Mouse (Mus musculus): ENCODE data around the gene Cadps. TPM values are rescaled to one million over a fixed set of nuclear protein-coding genes. Genes with fewer than 3 reads are reported as not detected.

The Cadps gene
- polyA plus RNA-seq, 1 experiment from 2014 or later: not detected

GRCm38 (mm10) chr14:12642868-12643512 lies 179.9 kb downstream of the Cadps start:
- ChIA-PET POLR2A (no interaction called here), CTCF (interaction anchor here (1.3 kb wide), 1 partner anchor 10 kb away, joined by 3 read pairs; no protein-coding TSS in a partner anchor)
- H3K27me3 ChIP-seq: no peaks in the 10 kb centered on the region
- DNase-seq (ENCODE audit: low read depth, low spot score) (no peak), ATAC-seq (no peak)
- no peak for TF ChIP-seq CTCF (IDR thresholded peaks at IDR 0.05)
- in situ Hi-C loops (cut with MboI; ENCODE audit: low pct_unique_long_range_greater_than_20kb): no loop called here

GRCm38 (mm10) chr14:12638762-12639161 lies 184.1 kb downstream of the Cadps start:
- no peak for TF ChIP-seq CTCF (IDR thresholded peaks at IDR 0.05)
- POLR2A ChIA-PET: no interaction called here
- DNase-seq (ENCODE audit: low read depth, low spot score): no peak
- in situ Hi-C loops (cut with MboI; ENCODE audit: low pct_unique_long_range_greater_than_20kb): no loop called here
- no peak for ATAC-seq
- peaks cover 3% of the 10 kb centered on the region for H3K27me3 ChIP-seq
- CTCF ChIA-PET: no interaction called here

GRCm38 (mm10) chr14:12637121-12637754 lies 185.6 kb downstream of the Cadps start:
- in situ Hi-C loops (cut with MboI; ENCODE audit: low pct_unique_long_range_greater_than_20kb): no loop called here
- ChIA-PET CTCF (no interaction called here), POLR2A (interaction anchor here (0.6 kb wide), 1 partner anchor 39 kb away, joined by 4 read pairs; no protein-coding TSS in a partner anchor)

GRCm38 (mm10) chr14:12624256-12625130 lies 198.4 kb downstream of the Cadps start:
- ATAC-seq (no peak), DNase-seq (ENCODE audit: low read depth, low spot score) (no peak)
- ChIA-PET POLR2A (no interaction called here), CTCF (interaction anchor here (0.6 to 1.8 kb wide), 4 partner anchors 32 to 614 kb away, joined by 3 to 4 read pairs (median 3); no protein-coding TSS in a partner anchor)
- H3K27me3 ChIP-seq: no peaks in the 10 kb centered on the region
- in situ Hi-C loops (cut with MboI; ENCODE audit: low pct_unique_long_range_greater_than_20kb): loop anchor here (5.0 kb wide), 1 partner anchor 573 kb away; no protein-coding TSS in a partner anchor
- peak; percentile 55 for TF ChIP-seq CTCF (IDR thresholded peaks at IDR 0.05)

More at GRCm38 (mm10) chr14:12637121-12637754, 185.6 kb downstream of the Cadps start:
- H3K27me3 ChIP-seq: peaks cover 3% of the 10 kb centered on the region
- ATAC-seq (no peak), DNase-seq (ENCODE audit: low read depth, low spot score) (no peak)
- no peak for TF ChIP-seq CTCF (IDR thresholded peaks at IDR 0.05)

- DNase-seq (ENCODE audit: low read depth, low spot score) (no peak), ATAC-seq (no peak)
- ChIA-PET POLR2A (no interaction called here), CTCF (no interaction called here)
- in situ Hi-C loops (cut with MboI; ENCODE audit: low pct_unique_long_range_greater_than_20kb): no loop called here
- no peak for TF ChIP-seq CTCF (IDR thresholded peaks at IDR 0.05)
- no peaks in the 10 kb centered on the region for H3K27me3 ChIP-seq
Observed at GRCm38 (mm10) chr14:12607025-12607424, 215.9 kb downstream of the Cadps start.

- no peaks in the 10 kb centered on the region for H3K27me3 ChIP-seq
- CTCF ChIA-PET: no interaction called here
- no peak for DNase-seq (ENCODE audit: low read depth, low spot score)
- no peak for ATAC-seq
- POLR2A ChIA-PET: no interaction called here
- no peak for TF ChIP-seq CTCF (IDR thresholded peaks at IDR 0.05)
- in situ Hi-C loops (cut with MboI; ENCODE audit: low pct_unique_long_range_greater_than_20kb): no loop called here
Observed at GRCm38 (mm10) chr14:12606202-12606601, 216.7 kb downstream of the Cadps start.

GRCm38 (mm10) chr14:12602080-12602479 lies 220.8 kb downstream of the Cadps start:
- in situ Hi-C loops (cut with MboI; ENCODE audit: low pct_unique_long_range_greater_than_20kb): no loop called here
- ChIA-PET POLR2A (no interaction called here), CTCF (interaction anchor here (2.3 kb wide), 1 partner anchor 9 kb away, joined by 6 read pairs; no protein-coding TSS in a partner anchor)
- no peak for DNase-seq (ENCODE audit: low read depth, low spot score)
- ATAC-seq: no peak
- no peaks in the 10 kb centered on the region for H3K27me3 ChIP-seq
- no peak for TF ChIP-seq CTCF (IDR thresholded peaks at IDR 0.05)

GRCm38 (mm10) chr14:12595326-12595725 lies 227.6 kb downstream of the Cadps start:
- in situ Hi-C loops (cut with MboI; ENCODE audit: low pct_unique_long_range_greater_than_20kb): no loop called here
- no peak for TF ChIP-seq CTCF (IDR thresholded peaks at IDR 0.05)
- DNase-seq (ENCODE audit: low read depth, low spot score) (no peak), ATAC-seq (no peak)
- H3K27me3 ChIP-seq: no peaks in the 10 kb centered on the region
- CTCF ChIA-PET: no interaction called here
- POLR2A ChIA-PET: no interaction called here

GRCm38 (mm10) chr14:12592472-12593075 lies 230.3 kb downstream of the Cadps start:
- no peak for DNase-seq (ENCODE audit: low read depth, low spot score)
- ATAC-seq: no peak
- no peak for TF ChIP-seq CTCF (IDR thresholded peaks at IDR 0.05)
- POLR2A ChIA-PET: no interaction called here
- CTCF ChIA-PET: no interaction called here
- in situ Hi-C loops (cut with MboI; ENCODE audit: low pct_unique_long_range_greater_than_20kb): no loop called here
- no peaks in the 10 kb centered on the region for H3K27me3 ChIP-seq

GRCm38 (mm10) chr14:12591829-12592228 lies 231.1 kb downstream of the Cadps start:
- H3K27me3 ChIP-seq: no peaks in the 10 kb centered on the region
- ChIA-PET POLR2A (no interaction called here), CTCF (no interaction called here)
- in situ Hi-C loops (cut with MboI; ENCODE audit: low pct_unique_long_range_greater_than_20kb): no loop called here
- no peak for DNase-seq (ENCODE audit: low read depth, low spot score)
- no peak for TF ChIP-seq CTCF (IDR thresholded peaks at IDR 0.05)
- no peak for ATAC-seq

Data from Patski (cell line).